Mouse (Mus musculus): ENCODE measurements around the gene Klf3. TPM values are rescaled to one million over a fixed set of nuclear protein-coding genes. Genes with fewer than 3 reads are reported as not detected.

Klf3 gene
- polyA plus RNA-seq, 2 experiments: 38.2 to 76.0 TPM

DNA sequence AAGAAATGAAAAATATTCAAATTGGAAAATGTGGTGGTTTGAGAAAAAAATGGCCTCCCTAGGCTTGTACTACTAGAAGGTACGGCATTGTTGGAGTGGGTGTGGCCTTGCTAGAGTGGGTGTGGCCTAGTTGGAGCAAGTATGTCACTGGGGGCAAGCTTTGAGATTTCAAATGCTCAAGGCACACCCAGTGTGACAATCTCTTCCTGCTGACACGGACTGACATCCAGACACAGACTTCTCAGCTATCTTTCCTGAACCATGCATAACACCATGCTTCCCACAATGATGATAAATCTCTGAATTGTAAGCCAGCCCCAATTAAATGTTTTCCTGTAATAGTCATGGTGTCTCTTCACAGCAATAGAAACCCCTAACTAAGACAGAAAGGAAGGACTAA lies 44.1 kb downstream of the Klf3 start:
- H3K9ac ChIP-seq (ENCODE audit: low read depth, low read length, severe bottlenecking): no peak overlapping the region
- H3K4me2 ChIP-seq (replicated peaks; ENCODE audit: low read depth, low read length, severe bottlenecking): no peak overlapping the region
- H3K27me3 ChIP-seq (ENCODE audit: control insufficient read depth, insufficient read depth, low read length): no peaks in the 10 kb centered on the region
- H3K4me1 ChIP-seq (ENCODE audit: control insufficient read depth, insufficient read depth, low read length): no peaks in the 10 kb centered on the region
- H3K27ac ChIP-seq (replicated peaks; ENCODE audit: low read depth, low read length): no peak overlapping the region
- H3K36me3 ChIP-seq (ENCODE audit: control insufficient read depth, insufficient read depth, low read length): no peaks in the 10 kb centered on the region
- DNase-seq (ENCODE audit: low spot score): no peak
- no peaks in the 10 kb centered on the region for H3K9me3 ChIP-seq (ENCODE audit: control insufficient read depth, low read length)
- ATAC-seq (ENCODE audit: low FRiP score, low read depth): no peak
- TF ChIP-seq POLR2A (IDR thresholded peaks at IDR 0.05; ENCODE audit: borderline replicate concordance, extremely low read depth, insufficient read depth, insufficient read length): no peak
- WGBS: 77% methylated on average over 2 of the region's 2 CpGs
- H3K4me3 ChIP-seq (replicated peaks; ENCODE audit: low read length): no peak overlapping the region

DNA sequence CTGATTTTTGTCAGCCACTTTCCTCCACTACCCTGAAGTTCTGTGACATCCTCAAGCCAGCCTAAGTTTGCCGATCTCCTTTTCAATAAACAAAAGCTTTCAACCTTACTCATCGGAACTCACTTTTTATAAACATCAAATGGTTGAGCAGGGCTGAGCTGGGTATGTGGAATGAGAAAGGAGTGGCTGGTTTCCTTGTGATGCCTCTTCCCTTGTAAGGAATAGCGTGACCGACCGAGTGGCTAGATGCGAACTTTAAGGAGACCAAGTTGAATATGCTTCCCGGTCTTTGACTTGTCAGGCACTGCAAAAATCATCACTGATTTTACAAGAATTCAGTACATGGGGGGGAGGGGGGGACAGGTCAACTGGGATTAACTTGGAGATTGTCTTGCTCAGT lies 46.7 kb downstream of the Klf3 start:
- 74% methylated on average over 7 of the region's 7 CpGs for WGBS
- Histone ChIP-seq H3K4me2 (replicated peaks; ENCODE audit: low read depth, low read length, severe bottlenecking) (no peak overlapping the region), H3K27ac (replicated peaks; ENCODE audit: low read depth, low read length) (no peak overlapping the region), H3K9me3 (ENCODE audit: control insufficient read depth, low read length) (peaks cover 2% of the 10 kb centered on the region), H3K27me3 (ENCODE audit: control insufficient read depth, insufficient read depth, low read length) (no peaks in the 10 kb centered on the region), H3K4me1 (ENCODE audit: control insufficient read depth, insufficient read depth, low read length) (peaks cover 6% of the 10 kb centered on the region), H3K9ac (ENCODE audit: low read depth, low read length, severe bottlenecking) (no peak overlapping the region), H3K4me3 (replicated peaks; ENCODE audit: low read length) (no peak overlapping the region), H3K36me3 (ENCODE audit: control insufficient read depth, insufficient read depth, low read length) (no peaks in the 10 kb centered on the region)
- no peak for TF ChIP-seq POLR2A (IDR thresholded peaks at IDR 0.05; ENCODE audit: borderline replicate concordance, extremely low read depth, insufficient read depth, insufficient read length)
- DNase-seq (ENCODE audit: low spot score) (no peak), ATAC-seq (ENCODE audit: low FRiP score, low read depth) (no peak)

DNA sequence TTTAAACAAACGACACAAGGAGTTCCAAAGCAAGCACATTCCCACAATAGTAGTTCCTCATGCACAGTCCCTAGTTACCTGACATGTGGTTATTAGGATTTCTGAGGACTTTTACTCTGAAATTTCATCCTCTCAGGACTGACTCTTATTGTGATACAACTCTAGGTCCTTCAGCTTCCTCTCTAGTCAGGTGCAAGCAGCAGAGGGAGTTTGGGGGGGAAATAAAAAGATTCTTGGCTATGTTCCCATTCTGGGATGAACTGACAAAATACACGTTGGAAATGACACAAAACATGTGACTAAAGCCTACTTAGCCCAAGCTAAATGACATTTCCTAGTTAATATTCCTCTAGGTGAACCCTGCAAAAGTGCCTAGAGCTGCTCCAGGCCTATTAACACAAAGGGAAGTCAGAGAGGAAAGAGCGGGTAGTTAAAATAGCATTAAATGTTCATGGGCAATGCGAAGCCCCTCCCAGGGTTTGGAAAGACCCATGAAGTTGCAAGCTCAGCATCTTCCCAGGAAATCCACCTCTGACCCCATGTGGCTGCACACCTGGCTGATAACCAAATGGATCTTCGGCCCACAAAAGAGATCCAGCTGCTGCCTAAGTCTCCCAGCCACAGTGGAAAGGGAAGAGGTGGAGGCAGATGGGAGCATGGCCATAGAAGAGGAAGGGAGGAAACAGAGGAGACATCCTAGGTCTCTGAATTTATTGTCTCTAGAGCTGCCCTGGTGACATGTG lies 49.6 kb downstream of the Klf3 start:
- ATAC-seq (ENCODE audit: low FRiP score, low read depth) (peak; percentile 82), DNase-seq (ENCODE audit: low spot score) (peak; percentile 79)
- Histone ChIP-seq H3K4me1 (ENCODE audit: control insufficient read depth, insufficient read depth, low read length) (peaks cover 6% of the 10 kb centered on the region), H3K4me2 (replicated peaks; ENCODE audit: low read depth, low read length, severe bottlenecking) (no peak overlapping the region), H3K27ac (replicated peaks; ENCODE audit: low read depth, low read length) (no peak overlapping the region; the same call in 1 of the 2 replicates), H3K4me3 (replicated peaks; ENCODE audit: low read length) (no peak overlapping the region), H3K9ac (ENCODE audit: low read depth, low read length, severe bottlenecking) (no peak overlapping the region), H3K9me3 (ENCODE audit: control insufficient read depth, low read length) (peaks cover 10% of the 10 kb centered on the region), H3K27me3 (ENCODE audit: control insufficient read depth, insufficient read depth, low read length) (no peaks in the 10 kb centered on the region), H3K36me3 (ENCODE audit: control insufficient read depth, insufficient read depth, low read length) (no peaks in the 10 kb centered on the region)
- WGBS: 36% methylated on average over 5 of the region's 5 CpGs
- no peak for TF ChIP-seq POLR2A (IDR thresholded peaks at IDR 0.05; ENCODE audit: borderline replicate concordance, extremely low read depth, insufficient read depth, insufficient read length)

DNA sequence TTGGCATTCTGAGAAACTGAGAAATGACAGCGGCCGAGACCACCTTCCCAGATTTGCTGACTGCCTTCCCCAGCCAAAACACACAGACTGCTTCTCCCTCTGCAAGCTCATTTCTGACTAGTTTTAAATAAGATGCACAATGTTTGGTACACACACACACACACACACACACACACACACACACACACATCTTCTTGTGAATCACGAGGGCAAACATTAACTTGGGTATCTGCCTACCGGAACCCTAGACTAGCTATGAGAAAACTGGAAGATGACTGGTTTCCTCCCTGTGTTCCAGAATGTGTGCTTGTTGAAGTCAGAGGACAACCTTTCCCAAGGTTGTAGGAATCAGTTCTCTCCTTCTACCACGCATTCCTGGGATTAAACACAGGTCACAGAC lies 50.2 kb downstream of the Klf3 start:
- 80% methylated on average over 5 of the region's 5 CpGs for WGBS
- Histone ChIP-seq H3K27me3 (ENCODE audit: control insufficient read depth, insufficient read depth, low read length) (no peaks in the 10 kb centered on the region), H3K9ac (ENCODE audit: low read depth, low read length, severe bottlenecking) (no peak overlapping the region), H3K36me3 (ENCODE audit: control insufficient read depth, insufficient read depth, low read length) (no peaks in the 10 kb centered on the region), H3K4me2 (replicated peaks; ENCODE audit: low read depth, low read length, severe bottlenecking) (no peak overlapping the region), H3K27ac (replicated peaks; ENCODE audit: low read depth, low read length) (no peak overlapping the region; the same call in 1 of the 2 replicates), H3K4me3 (replicated peaks; ENCODE audit: low read length) (no peak overlapping the region), H3K9me3 (ENCODE audit: control insufficient read depth, low read length) (peaks cover 10% of the 10 kb centered on the region), H3K4me1 (ENCODE audit: control insufficient read depth, insufficient read depth, low read length) (peaks cover 6% of the 10 kb centered on the region)
- ATAC-seq (ENCODE audit: low FRiP score, low read depth) (no peak), DNase-seq (ENCODE audit: low spot score) (no peak)
- TF ChIP-seq POLR2A (IDR thresholded peaks at IDR 0.05; ENCODE audit: borderline replicate concordance, extremely low read depth, insufficient read depth, insufficient read length): no peak

DNA sequence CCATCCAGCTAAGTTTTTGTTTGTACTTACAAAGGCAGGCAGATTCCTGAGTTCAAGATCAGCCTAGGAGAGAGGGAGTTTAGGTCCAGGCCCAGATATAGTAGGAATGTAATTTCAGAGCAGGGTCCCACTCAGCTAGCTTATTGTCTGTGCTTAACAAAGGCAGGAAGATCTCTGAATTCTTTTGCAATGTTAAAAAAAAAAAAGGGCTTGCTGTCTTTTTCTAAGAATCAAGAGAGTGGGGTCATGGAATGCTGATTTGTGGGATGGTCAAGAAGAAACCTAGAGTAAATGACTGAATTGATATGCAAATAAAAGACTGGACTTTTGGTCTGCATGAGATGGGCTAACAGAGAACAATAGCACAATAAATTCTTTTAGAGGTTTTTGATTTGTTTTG lies 52.0 kb downstream of the Klf3 start:
- TF ChIP-seq POLR2A (IDR thresholded peaks at IDR 0.05; ENCODE audit: borderline replicate concordance, extremely low read depth, insufficient read depth, insufficient read length): no peak

More for the DNA sequence above, 52.0 kb downstream of the Klf3 start:
- Histone ChIP-seq H3K9me3 (ENCODE audit: control insufficient read depth, low read length) (peaks cover 10% of the 10 kb centered on the region), H3K36me3 (ENCODE audit: control insufficient read depth, insufficient read depth, low read length) (no peaks in the 10 kb centered on the region), H3K27me3 (ENCODE audit: control insufficient read depth, insufficient read depth, low read length) (no peaks in the 10 kb centered on the region), H3K9ac (ENCODE audit: low read depth, low read length, severe bottlenecking) (no peak overlapping the region), H3K4me2 (replicated peaks; ENCODE audit: low read depth, low read length, severe bottlenecking) (no peak overlapping the region), H3K27ac (replicated peaks; ENCODE audit: low read depth, low read length) (no peak overlapping the region), H3K4me3 (replicated peaks; ENCODE audit: low read length) (no peak overlapping the region), H3K4me1 (ENCODE audit: control insufficient read depth, insufficient read depth, low read length) (peaks cover 6% of the 10 kb centered on the region)
- DNase-seq (ENCODE audit: low spot score): no peak
- ATAC-seq (ENCODE audit: low FRiP score, low read depth): no peak
